Mouse (Mus musculus) cerebellum, adult 2 months (tissue): ENCODE results near the gene Abi3. TPM values are rescaled to one million over a fixed set of nuclear protein-coding genes. Genes with fewer than 3 reads are reported as not detected.

ENCODE experiments used
- DNase-seq, 2 experiments: peaks; one replicate each; pipeline ENCODE4 v3.0.0; 2021
- H3K27ac ChIP-seq: fragments of 200-500 bp; 2 replicates; pipeline ENCODE4 v1.5.1; 2012; ENCODE audit warnings: low read length, control low read depth, inconsistent platforms; ENCODE audit not compliant: insufficient read depth
- H3K27me3 ChIP-seq: fragments of 200-500 bp; 2 replicates; pipeline ENCODE4 v1.6.1; 2012; ENCODE audit warnings: inconsistent platforms, mild to moderate bottlenecking, low read length, moderate library complexity; ENCODE audit not compliant: control insufficient read depth, insufficient read depth
- H3K4me1 ChIP-seq: fragments of 200-500 bp; 2 replicates; pipeline ENCODE4 v1.6.1; 2011; ENCODE audit warnings: low read length; ENCODE audit not compliant: control insufficient read depth, insufficient read depth
- H3K4me3 ChIP-seq: fragments of 200-500 bp; replicated peaks from 2 replicates; pipeline ENCODE3; 2011; ENCODE audit warnings: mild to moderate bottlenecking, low read depth, low read length, control low read depth; ENCODE audit not compliant: insufficient read depth
- CTCF ChIP-seq: fragments of 200-500 bp; IDR thresholded peaks from 2 replicates; pipeline ENCODE4 v1.5.1; 2011; ENCODE audit warnings: low read depth, mild to moderate bottlenecking, control low read depth, low read length, moderate library complexity, borderline replicate concordance; ENCODE audit not compliant: insufficient read depth
- POLR2A ChIP-seq: fragments of 200-500 bp; IDR thresholded peaks from 2 replicates; pipeline ENCODE4 v1.6.1; 2011; ENCODE audit warnings: low read length, control low read depth, borderline replicate concordance; ENCODE audit not compliant: insufficient read depth
- WGBS: fragments of 180-500 bp; shearing (Covaris S2); methylation state at CpG from one replicate; pipeline ENCODE4 v1.1.7; 2018; 5-methylcytosine and 5-hydroxymethylcytosine counted together
- polyA plus RNA-seq: library from polyadenylated mRNA; depleted of rRNA; stranded (reverse); fragments of >200 nt; gene quantifications from 2 replicates; pipeline ENCODE4 v1.2.3, GENCODE M21; 2012

Gene Abi3
- polyA plus RNA-seq, 1 experiment = 3.2 TPM

- H3K27ac ChIP-seq = no peak overlapping the region
- no peak for DNase-seq
- H3K27me3 ChIP-seq = no peaks in the 10 kb centered on the region
- no peaks in the 10 kb centered on the region; the same call in 1 of the 2 replicates for H3K4me1 ChIP-seq
- WGBS = 80% methylated on average over 5 of the region's 5 CpGs
- H3K4me3 ChIP-seq = no peak overlapping the region
- TF ChIP-seq POLR2A = no peak
- no peak for TF ChIP-seq CTCF
These were observed 37.3 kb downstream of the Abi3 start for GRCm38 (mm10) chr11:95805010-95805409.

GRCm38 (mm10) chr11:95795582-95795981 lies 46.7 kb downstream of the Abi3 start:
- no peak for DNase-seq
- Histone ChIP-seq H3K4me3 (no peak overlapping the region), H3K27me3 (no peaks in the 10 kb centered on the region), H3K4me1 (peaks cover 2% of the 10 kb centered on the region), H3K27ac (no peak overlapping the region)
- TF ChIP-seq POLR2A = no peak
- TF ChIP-seq CTCF = no peak
- 75% methylated on average over 5 of the region's 5 CpGs for WGBS

- no peak for DNase-seq
- Histone ChIP-seq H3K27me3 (no peaks in the 10 kb centered on the region), H3K4me1 (peaks cover 2% of the 10 kb centered on the region), H3K27ac (no peak overlapping the region), H3K4me3 (no peak overlapping the region)
- 68% methylated on average over 5 of the region's 5 CpGs for WGBS
- TF ChIP-seq CTCF (no peak), POLR2A (no peak)
These were observed 48.1 kb downstream of the Abi3 start for GRCm38 (mm10) chr11:95794201-95794600.

- Histone ChIP-seq H3K27ac (no peak overlapping the region), H3K4me3 (no peak overlapping the region), H3K27me3 (no peaks in the 10 kb centered on the region), H3K4me1 (peaks cover 2% of the 10 kb centered on the region)
- 94% methylated on average over 8 of the region's 8 CpGs for WGBS
- TF ChIP-seq POLR2A = no peak
- TF ChIP-seq CTCF = no peak
- no peak for DNase-seq
These were observed 49.2 kb downstream of the Abi3 start for GRCm38 (mm10) chr11:95792950-95793509.

- WGBS = 22% methylated on average over 13 of the region's 13 CpGs
- H3K27me3 ChIP-seq = no peaks in the 10 kb centered on the region
- no peak overlapping the region for H3K4me3 ChIP-seq
- no peak overlapping the region for H3K27ac ChIP-seq
- TF ChIP-seq CTCF = no peak
- no peak for TF ChIP-seq POLR2A
- peak; percentile 49 to 64 for DNase-seq
- peaks cover 2% of the 10 kb centered on the region for H3K4me1 ChIP-seq
These were observed 50.5 kb downstream of the Abi3 start for GRCm38 (mm10) chr11:95791787-95792186.

- H3K4me1 ChIP-seq = peaks cover 2% of the 10 kb centered on the region
- no peak overlapping the region for H3K27ac ChIP-seq
- no peak for TF ChIP-seq CTCF
- TF ChIP-seq POLR2A = no peak
- H3K27me3 ChIP-seq = no peaks in the 10 kb centered on the region
- no peak overlapping the region for H3K4me3 ChIP-seq
- no peak for DNase-seq
- 90% methylated on average over 8 of the region's 8 CpGs for WGBS
These were observed 52.8 kb downstream of the Abi3 start for GRCm38 (mm10) chr11:95789451-95789891.

- Histone ChIP-seq H3K4me3 (no peak overlapping the region), H3K4me1 (no peaks in the 10 kb centered on the region), H3K27ac (no peak overlapping the region), H3K27me3 (no peaks in the 10 kb centered on the region)
- 71% methylated on average over 6 of the region's 6 CpGs for WGBS
- DNase-seq = no peak
- TF ChIP-seq CTCF (no peak), POLR2A (no peak)
These were observed 55.8 kb downstream of the Abi3 start for GRCm38 (mm10) chr11:95786511-95786910.

GRCm38 (mm10) chr11:95785675-95786074 lies 56.6 kb downstream of the Abi3 start:
- Histone ChIP-seq H3K27ac (no peak overlapping the region), H3K4me1 (no peaks in the 10 kb centered on the region), H3K4me3 (no peak overlapping the region), H3K27me3 (no peaks in the 10 kb centered on the region)
- no peak for DNase-seq
- 96% methylated on average over 4 of the region's 4 CpGs for WGBS
- TF ChIP-seq CTCF (peak; percentile 19; the same call in 1 of the 2 replicates), POLR2A (no peak)

GRCm38 (mm10) chr11:95783958-95784357 lies 58.3 kb downstream of the Abi3 start:
- no peak for DNase-seq
- Histone ChIP-seq H3K27ac (no peak overlapping the region), H3K27me3 (no peaks in the 10 kb centered on the region), H3K4me1 (no peaks in the 10 kb centered on the region), H3K4me3 (no peak overlapping the region)
- 62% methylated on average over 9 of the region's 9 CpGs for WGBS
- no peak for TF ChIP-seq POLR2A
- no peak for TF ChIP-seq CTCF
